Mouse (Mus musculus): ENCODE results near the gene Col19a1. TPM values are rescaled to one million over a fixed set of nuclear protein-coding genes. Genes with fewer than 3 reads are reported as not detected.

Gene Col19a1
- polyA plus RNA-seq, 1 experiment from 2014 or later, result 3.4 TPM

DNA sequence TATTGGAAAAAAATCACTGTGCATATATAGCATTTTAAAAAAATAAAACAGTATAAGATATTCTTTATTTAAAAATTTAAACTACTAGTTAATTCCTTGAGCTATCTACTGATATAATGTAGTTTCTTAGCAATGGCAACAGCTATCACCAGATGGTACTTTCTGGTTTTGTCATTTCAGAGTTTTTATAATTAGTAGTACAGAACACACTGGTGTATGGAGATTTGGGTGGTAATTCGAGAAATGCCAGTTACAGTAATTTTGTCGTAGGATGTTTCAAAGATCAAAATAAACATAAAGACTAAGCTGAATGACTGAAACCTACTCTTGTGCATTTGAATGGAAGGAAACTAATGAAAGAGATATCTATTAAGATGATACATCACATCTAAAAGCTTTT lies 129.3 kb downstream of the Col19a1 start:
- 84% methylated on average over 2 of the region's 2 CpGs for WGBS

DNA sequence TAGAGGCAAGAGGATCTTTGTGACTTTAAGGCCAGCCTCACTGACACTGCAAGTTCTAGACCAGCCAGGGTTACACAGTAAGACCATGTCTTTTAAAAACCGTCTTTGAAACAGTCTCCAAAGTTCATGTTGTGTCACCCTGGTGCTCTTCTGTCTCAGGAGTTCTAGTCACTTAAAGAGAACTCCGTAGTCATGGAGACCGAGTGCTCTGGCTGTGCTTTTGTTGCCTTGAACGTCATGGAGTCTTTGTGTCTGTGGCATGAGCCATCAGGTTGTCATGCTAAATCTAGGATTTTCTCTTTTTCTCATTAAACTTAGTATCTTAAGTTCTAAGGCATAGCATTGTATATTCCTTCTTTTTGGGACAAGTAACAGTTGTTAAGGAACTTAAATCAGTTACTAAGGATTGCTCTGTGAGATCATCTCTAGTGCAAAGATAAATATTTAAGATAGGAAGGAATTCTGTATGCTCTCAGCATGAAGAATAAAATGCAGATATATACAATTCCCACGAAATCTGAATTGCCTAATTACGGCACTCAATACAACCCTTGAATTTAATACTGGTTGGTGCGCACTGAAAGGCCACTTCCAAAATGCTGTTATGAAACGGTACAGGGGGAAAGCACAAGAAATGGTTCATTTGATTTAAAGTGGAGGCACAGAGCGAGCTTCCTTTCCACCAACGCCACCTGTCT lies 134.6 kb downstream of the Col19a1 start:
- no peaks in the 10 kb centered on the region for H3K36me3 ChIP-seq
- H3K4me3 ChIP-seq (replicated peaks), result no peak overlapping the region
- H3K9ac ChIP-seq (replicated peaks), result no peak overlapping the region
- H3K4me1 ChIP-seq, result 0 out of 2 replicates have a peak, but pooled peaks cover 2% of the 10 kb centered on the region
- no peak overlapping the region for H3K27ac ChIP-seq (replicated peaks)
- ATAC-seq (ENCODE audit: low FRiP score), result no peak
- H3K27me3 ChIP-seq (replicated peaks), result no peaks in the 10 kb centered on the region
- WGBS, result 44% methylated on average over 10 of the region's 10 CpGs
- H3K9me3 ChIP-seq (replicated peaks), result no peaks in the 10 kb centered on the region
- H3K4me2 ChIP-seq, result no peak overlapping the region

More for the DNA sequence above, 129.3 kb downstream of the Col19a1 start:
- no peaks in the 10 kb centered on the region for H3K36me3 ChIP-seq
- no peak overlapping the region for H3K4me2 ChIP-seq
- H3K4me3 ChIP-seq (replicated peaks), result no peak overlapping the region
- no peak overlapping the region for H3K27ac ChIP-seq (replicated peaks)
- no peak for ATAC-seq (ENCODE audit: low FRiP score)
- H3K9me3 ChIP-seq (replicated peaks), result no peaks in the 10 kb centered on the region
- 0 out of 2 replicates have a peak, but pooled peaks cover 2% of the 10 kb centered on the region for H3K4me1 ChIP-seq
- H3K9ac ChIP-seq (replicated peaks), result no peak overlapping the region
- no peaks in the 10 kb centered on the region for H3K27me3 ChIP-seq (replicated peaks)

DNA sequence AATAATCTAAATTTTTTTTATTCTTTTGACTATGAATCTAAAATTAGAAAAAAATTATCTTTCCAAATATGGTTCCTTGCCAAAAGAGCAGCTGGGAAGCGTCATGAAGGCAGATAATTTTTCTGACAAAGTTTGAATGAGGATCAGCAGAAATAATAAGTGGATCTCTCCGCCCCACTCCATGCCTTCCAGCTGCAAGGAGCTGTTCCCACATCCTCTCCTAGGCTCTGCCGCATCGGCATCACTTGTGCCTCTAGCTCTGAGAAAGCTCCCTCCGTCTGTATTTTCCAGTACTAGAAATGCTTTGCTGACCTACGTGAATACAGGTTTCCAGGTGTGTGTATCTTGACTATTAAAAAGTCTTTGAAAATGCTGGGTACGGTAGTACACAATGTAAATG lies 135.1 kb downstream of the Col19a1 start:
- WGBS, result 77% methylated on average over 7 of the region's 7 CpGs
- Histone ChIP-seq H3K4me2 (no peak overlapping the region), H3K4me1 (0 out of 2 replicates have a peak, but pooled peaks cover 2% of the 10 kb centered on the region), H3K9me3 (replicated peaks) (no peaks in the 10 kb centered on the region), H3K36me3 (no peaks in the 10 kb centered on the region), H3K9ac (replicated peaks) (no peak overlapping the region), H3K27me3 (replicated peaks) (no peaks in the 10 kb centered on the region), H3K4me3 (replicated peaks) (no peak overlapping the region), H3K27ac (replicated peaks) (no peak overlapping the region)
- ATAC-seq (ENCODE audit: low FRiP score), result no peak

DNA sequence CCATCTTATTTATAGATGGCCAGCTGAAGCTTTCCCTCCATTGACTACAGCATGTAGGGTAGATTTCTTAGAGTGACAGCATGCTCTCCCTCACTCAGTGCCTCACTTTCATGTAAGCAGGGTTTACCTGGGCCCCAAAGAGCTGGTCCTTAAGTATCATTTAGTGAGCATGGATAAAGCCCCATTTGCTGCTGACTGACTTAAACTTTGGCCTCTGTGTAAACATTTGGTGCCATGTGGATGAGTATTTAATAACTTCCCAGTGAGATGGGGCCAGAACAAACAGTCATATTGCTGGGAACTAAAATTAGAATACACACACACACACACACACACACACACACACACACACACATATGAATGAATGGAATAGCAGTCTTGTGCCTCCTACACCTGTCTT lies 149.8 kb downstream of the Col19a1 start:
- H3K4me2 ChIP-seq, result no peak overlapping the region
- H3K36me3 ChIP-seq, result no peaks in the 10 kb centered on the region
- no peaks in the 10 kb centered on the region for H3K27me3 ChIP-seq (replicated peaks)
- H3K4me1 ChIP-seq, result no peaks in the 10 kb centered on the region
- H3K27ac ChIP-seq (replicated peaks), result no peak overlapping the region
- no peak overlapping the region for H3K4me3 ChIP-seq (replicated peaks)
- ATAC-seq (ENCODE audit: low FRiP score), result no peak
- H3K9me3 ChIP-seq (replicated peaks), result no peaks in the 10 kb centered on the region
- no peak overlapping the region for H3K9ac ChIP-seq (replicated peaks)

GRCm38 (mm10) chr1:24428306-24428705 lies 159.0 kb downstream of the Col19a1 start:
- no peak for ATAC-seq (ENCODE audit: low FRiP score)
- Histone ChIP-seq H3K27me3 (replicated peaks) (no peaks in the 10 kb centered on the region), H3K36me3 (no peaks in the 10 kb centered on the region), H3K4me1 (no peaks in the 10 kb centered on the region), H3K27ac (replicated peaks) (no peak overlapping the region), H3K4me2 (no peak overlapping the region), H3K4me3 (replicated peaks) (no peak overlapping the region), H3K9me3 (replicated peaks) (no peaks in the 10 kb centered on the region), H3K9ac (replicated peaks) (no peak overlapping the region)
- WGBS, result 87% methylated on average over 5 of the region's 5 CpGs

- no peak overlapping the region for H3K4me3 ChIP-seq (replicated peaks)
- no peak overlapping the region for H3K4me2 ChIP-seq
- no peaks in the 10 kb centered on the region for H3K27me3 ChIP-seq (replicated peaks)
- no peaks in the 10 kb centered on the region for H3K36me3 ChIP-seq
- ATAC-seq (ENCODE audit: low FRiP score), result peak; percentile 84
- peaks cover 9% of the 10 kb centered on the region; the same call in 1 of the 2 replicates for H3K4me1 ChIP-seq
- H3K27ac ChIP-seq (replicated peaks), result no peak overlapping the region
- H3K9ac ChIP-seq (replicated peaks), result no peak overlapping the region
- WGBS, result 30% methylated on average over 8 of the region's 8 CpGs
- H3K9me3 ChIP-seq (replicated peaks), result no peaks in the 10 kb centered on the region
These were observed 209.0 kb downstream of the Col19a1 start for GRCm38 (mm10) chr1:24378125-24378821.

DNA sequence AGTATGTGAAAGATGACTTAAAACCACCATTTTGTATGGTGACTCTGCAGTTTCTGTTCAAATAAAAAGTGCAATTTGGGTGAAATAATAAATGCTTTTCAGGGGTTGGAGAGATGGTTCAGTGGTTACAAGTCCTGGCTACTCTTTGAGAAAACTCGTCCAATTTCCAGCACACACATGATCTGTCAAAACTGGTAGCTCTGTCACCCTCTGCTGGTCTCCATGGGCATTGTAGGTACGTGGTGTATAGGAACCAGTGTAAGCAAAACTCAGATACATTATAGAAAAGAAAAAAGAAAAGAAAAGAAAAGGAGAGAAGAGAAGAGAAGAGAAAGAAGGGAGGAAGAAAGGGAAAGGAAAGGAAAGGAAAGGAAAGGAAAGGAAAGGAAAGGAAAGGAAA lies 212.4 kb downstream of the Col19a1 start:
- no peak overlapping the region for H3K4me2 ChIP-seq
- H3K4me1 ChIP-seq, result peaks cover 9% of the 10 kb centered on the region; the same call in 1 of the 2 replicates
- H3K27ac ChIP-seq (replicated peaks), result no peak overlapping the region
- no peak overlapping the region for H3K4me3 ChIP-seq (replicated peaks)
- H3K36me3 ChIP-seq, result no peaks in the 10 kb centered on the region
- WGBS, result 37% methylated on average over 2 of the region's 2 CpGs
- ATAC-seq (ENCODE audit: low FRiP score), result no peak
- H3K9ac ChIP-seq (replicated peaks), result no peak overlapping the region
- no peaks in the 10 kb centered on the region for H3K27me3 ChIP-seq (replicated peaks)
- no peaks in the 10 kb centered on the region for H3K9me3 ChIP-seq (replicated peaks)

- no peak overlapping the region for H3K4me2 ChIP-seq
- no peaks in the 10 kb centered on the region for H3K36me3 ChIP-seq
- H3K27ac ChIP-seq (replicated peaks), result no peak overlapping the region
- 81% methylated on average over 3 of the region's 3 CpGs for WGBS
- H3K4me1 ChIP-seq, result no peaks in the 10 kb centered on the region; the same call in 1 of the 2 replicates
- ATAC-seq (ENCODE audit: low FRiP score), result no peak
- no peak overlapping the region for H3K4me3 ChIP-seq (replicated peaks)
- H3K9me3 ChIP-seq (replicated peaks), result no peaks in the 10 kb centered on the region
- H3K27me3 ChIP-seq (replicated peaks), result no peaks in the 10 kb centered on the region
- H3K9ac ChIP-seq (replicated peaks), result no peak overlapping the region
These were observed 213.6 kb downstream of the Col19a1 start for GRCm38 (mm10) chr1:24373671-24374070.

DNA sequence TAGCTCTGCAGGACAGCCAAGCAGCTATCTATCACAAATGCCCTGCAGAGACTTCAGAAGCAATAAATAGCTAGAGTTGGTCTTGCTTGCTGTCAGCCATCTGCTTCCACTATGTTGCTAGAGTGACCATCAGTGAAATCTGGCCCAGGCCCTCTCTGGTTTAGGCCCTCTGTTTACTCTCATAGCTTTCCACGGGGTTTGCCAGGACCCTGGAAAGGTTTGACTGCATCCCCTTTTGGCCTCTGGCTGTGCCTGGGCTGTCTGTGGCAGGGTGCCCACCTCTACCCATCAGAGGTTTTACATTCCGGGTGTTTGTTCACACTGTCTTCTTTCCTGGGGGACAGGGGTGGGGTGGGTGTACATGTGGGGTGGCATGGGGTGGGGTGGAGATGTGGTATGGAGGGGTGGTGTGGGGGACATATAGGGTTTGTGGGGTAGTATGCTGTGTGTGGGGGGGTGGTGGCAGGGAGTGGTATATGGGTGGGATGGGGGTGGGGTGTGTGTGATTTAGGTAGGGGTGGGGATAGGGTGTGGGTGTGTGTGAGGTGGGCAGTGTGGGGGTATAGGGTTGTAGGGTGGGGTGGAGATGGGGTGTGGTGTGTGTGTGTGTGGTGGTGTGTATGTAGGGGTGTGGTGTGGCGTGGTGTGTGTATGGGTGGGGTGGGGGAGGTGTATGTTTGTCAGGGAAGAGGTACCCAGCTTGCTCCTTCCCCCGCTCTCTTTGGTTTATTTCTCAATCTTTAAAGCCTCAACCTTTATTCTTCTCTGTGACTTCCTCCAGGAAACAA lies 214.6 kb downstream of the Col19a1 start:
- Histone ChIP-seq H3K4me3 (replicated peaks) (no peak overlapping the region), H3K27ac (replicated peaks) (no peak overlapping the region), H3K9me3 (replicated peaks) (no peaks in the 10 kb centered on the region), H3K27me3 (replicated peaks) (no peaks in the 10 kb centered on the region), H3K4me1 (peaks cover 8% of the 10 kb centered on the region), H3K4me2 (no peak overlapping the region), H3K36me3 (no peaks in the 10 kb centered on the region), H3K9ac (replicated peaks) (no peak overlapping the region)
- no peak for ATAC-seq (ENCODE audit: low FRiP score)
- WGBS, result 77% methylated on average over 4 of the region's 4 CpGs

DNA sequence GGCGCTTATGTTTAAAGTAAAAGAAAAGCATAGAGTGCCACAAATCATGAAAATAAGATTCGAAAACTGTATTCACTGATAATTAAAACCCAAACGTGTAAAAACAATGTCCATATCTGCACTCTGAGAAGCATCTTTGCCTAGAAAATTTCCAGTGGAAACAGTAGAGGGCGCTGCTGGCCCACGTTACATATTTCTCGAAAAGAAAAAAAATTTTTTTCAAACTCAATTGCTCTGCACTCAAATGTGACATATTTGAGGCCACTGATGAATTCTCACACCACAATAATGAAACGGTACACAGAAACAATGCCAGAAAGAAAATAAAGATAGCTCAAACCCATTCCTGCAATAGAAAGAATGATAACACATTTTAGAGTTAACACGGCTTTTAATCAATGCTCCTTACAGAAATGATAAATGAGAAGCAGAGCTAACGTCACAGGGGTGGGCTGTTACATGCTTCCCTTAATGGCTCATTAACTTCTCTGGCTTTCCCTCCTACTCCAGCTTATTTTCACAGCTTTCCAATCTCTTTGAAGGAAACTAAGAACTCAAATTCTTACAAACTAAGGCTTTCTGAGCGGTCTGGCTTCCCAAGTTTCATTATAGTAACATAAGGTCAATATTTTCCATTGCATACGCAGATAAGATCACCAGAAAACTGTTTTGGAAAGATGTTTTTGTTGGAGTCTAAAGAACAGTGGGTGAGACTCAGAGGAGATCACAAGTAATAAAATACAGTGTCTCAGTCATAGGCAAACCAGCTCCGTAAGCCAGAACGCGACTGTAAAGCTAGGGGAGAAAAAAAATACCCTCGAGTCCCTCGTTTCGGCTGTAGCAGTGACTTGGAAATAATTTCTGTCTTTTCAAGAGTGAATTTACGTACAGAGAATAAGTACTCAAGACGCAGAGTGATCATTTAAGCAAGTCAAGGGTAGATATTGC lies 219.4 kb downstream of the Col19a1 start:
- H3K4me1 ChIP-seq, result peaks cover 9% of the 10 kb centered on the region
- no peaks in the 10 kb centered on the region for H3K27me3 ChIP-seq (replicated peaks)
- H3K4me3 ChIP-seq (replicated peaks), result 0 out of 2 replicates have a peak overlapping the region, but pooled peaks have one; percentile 14
- peak overlapping the region; percentile 48 for H3K4me2 ChIP-seq
- H3K9ac ChIP-seq (replicated peaks), result no peak overlapping the region
- no peak overlapping the region; the same call in 1 of the 2 replicates for H3K27ac ChIP-seq (replicated peaks)
- H3K9me3 ChIP-seq (replicated peaks), result no peaks in the 10 kb centered on the region
- WGBS, result 39% methylated on average over 19 of the region's 19 CpGs
- ATAC-seq (ENCODE audit: low FRiP score), result no peak
- H3K36me3 ChIP-seq, result no peaks in the 10 kb centered on the region

- H3K27me3 ChIP-seq (replicated peaks), result no peaks in the 10 kb centered on the region
- no peak overlapping the region for H3K27ac ChIP-seq (replicated peaks)
- WGBS, result 72% methylated on average over 7 of the region's 7 CpGs
- peaks cover 9% of the 10 kb centered on the region for H3K4me1 ChIP-seq
- H3K36me3 ChIP-seq, result no peaks in the 10 kb centered on the region
- H3K9ac ChIP-seq (replicated peaks), result no peak overlapping the region
- H3K4me3 ChIP-seq (replicated peaks), result no peak overlapping the region
- ATAC-seq (ENCODE audit: low FRiP score), result no peak
- no peak overlapping the region for H3K4me2 ChIP-seq
- H3K9me3 ChIP-seq (replicated peaks), result no peaks in the 10 kb centered on the region
These were observed 222.5 kb downstream of the Col19a1 start for GRCm38 (mm10) chr1:24364775-24365174.
